Mouse (Mus musculus): ENCODE data around the gene Gm16181.

Gene Gm16181

DNA sequence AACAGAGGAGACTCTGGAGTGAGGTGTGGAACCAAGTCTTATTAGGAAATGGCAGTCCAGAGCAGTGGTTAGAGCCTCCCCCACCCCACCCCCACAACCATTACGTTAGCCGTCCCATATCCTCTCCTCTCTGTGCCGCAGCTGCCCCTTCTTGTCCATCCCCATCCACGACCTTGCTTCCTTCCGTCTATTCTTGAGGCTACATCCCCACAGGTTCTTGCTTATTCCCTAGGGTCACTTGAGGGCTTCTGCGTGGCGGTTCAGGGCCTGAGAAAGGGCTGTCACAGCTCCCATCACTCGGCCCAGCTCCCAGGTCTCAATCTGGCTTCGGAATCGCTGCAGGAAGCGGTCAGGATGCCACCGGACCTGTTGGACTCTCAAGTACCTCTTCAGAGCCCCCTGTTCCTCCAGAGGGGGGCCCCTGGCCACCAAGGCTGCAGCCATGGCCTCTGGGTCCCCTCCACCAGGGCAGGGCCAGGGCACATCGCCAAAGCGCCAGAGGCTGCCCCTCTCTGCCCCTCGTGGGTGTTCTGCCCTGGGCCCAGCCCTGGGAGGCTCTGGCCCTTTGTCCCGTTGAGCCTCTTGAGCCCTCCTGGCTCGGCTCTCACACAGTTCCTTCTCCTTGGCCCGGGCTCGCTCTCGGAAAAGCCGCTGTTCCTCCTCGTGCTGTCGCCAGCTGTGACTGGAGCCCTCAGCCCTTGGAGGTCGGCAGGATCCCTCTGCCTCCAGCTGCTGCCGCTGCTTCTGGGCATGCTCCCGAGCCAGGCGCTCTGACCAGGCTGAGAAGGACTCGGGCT lies at the start of gene Gm16181:
Gene Gm16181, plus strand, starts transcription at position 679 of the 797 bp plus-strand sequence.
- DNase-seq (ENCODE audit: low read depth), result no peak

DNA sequence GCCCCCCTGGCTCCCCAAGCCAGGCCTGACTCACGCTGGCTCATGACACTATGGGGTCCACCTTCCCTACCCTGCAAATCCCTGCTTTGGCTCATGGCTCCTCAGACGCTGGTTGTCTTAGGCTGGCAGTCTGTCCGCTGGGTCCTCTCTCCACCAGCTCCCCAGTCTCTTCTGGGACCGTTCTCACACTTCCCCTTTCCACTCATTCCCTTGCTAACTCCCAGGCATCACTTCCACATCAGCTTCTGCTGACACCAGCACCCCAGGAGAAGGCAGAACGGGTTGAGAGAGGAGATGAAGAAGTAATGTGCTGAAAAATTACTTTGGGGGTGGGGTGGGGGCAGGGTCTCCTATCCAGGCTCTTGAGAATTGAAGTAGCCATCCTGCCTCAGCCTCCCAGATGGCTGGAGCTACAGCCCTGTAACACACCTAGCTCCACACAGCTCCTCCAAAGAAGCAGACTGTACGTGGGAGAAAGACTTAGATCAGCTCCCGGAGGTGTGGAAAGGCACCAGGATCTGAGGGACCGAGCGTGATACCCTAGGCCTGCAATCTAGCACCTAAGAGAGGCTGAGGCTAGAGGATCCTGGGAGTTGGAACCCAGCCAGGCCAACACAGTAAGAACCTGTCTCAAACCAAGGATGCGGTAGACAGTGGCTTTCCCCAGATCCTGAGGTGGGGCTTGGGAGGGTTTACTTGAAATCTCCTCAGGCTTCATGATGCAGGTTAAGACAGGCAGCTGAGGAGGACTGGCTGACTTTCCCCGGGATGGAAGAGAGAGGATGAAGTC lies 48.0 kb upstream of the Gm16181 start:
- no peak for DNase-seq (ENCODE audit: low read depth)

- DNase-seq (ENCODE audit: low read depth), result no peak
Measured at GRCm38 (mm10) chr17:35173329-35173728, 47.3 kb upstream of the Gm16181 start.

DNA sequence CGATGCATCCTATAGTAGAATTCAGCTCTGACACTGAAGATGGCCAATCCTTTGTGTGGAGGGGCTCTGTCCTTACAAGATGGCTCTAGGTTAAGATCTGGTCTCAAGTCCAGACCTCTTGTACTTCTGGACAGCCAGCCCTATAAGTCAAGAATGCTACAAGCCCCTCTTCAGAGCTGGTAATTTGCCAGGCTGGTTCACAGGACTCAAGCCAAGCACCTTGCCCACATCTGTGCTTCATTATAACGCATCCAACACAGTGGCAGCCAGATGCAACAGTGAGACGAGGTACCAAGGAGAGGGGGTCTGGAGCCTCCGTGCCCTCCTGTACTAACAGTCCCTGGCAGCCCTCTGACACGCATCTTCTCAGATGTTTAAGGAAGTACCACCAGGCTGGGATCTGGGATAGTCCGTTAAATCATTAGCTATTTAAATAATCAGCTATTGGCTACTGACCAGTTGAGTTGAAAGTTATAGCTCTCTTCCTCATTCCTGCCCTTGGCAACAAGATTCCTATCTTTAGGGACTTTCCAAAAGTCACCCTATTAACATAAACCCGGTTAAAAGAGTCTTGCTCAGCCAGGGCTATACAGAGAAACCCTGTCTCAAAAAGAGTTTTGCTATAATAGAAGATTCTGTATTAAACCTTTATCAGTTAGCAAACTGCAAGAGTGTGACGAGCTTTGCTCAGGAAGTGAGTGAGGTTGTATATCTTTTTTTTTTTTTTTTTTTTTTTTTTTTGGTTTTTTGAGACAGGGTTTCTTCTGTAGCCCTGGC lies 46.2 kb upstream of the Gm16181 start:
- DNase-seq (ENCODE audit: low read depth), result no peak

DNA sequence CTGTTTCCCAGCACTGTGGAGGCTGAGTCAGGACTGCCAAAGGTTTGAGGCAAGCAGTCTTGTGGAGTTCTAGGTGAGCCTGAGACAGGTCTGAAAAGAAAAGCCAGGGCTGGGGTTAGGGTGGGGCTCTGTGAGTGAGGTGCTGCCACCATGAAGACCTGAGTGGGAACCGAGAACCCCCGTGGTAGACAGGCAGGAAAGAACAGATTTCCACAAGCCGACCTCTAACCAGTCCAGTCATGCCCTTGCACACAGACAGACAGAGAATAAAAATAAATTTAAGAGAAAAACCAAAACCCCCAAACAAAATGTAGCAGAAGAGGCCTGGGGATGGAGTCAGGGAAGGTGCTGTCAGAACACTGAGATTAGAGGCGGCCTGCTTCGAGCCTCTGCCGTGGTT lies 45.3 kb upstream of the Gm16181 start:
- no peak for DNase-seq (ENCODE audit: low read depth)

DNA sequence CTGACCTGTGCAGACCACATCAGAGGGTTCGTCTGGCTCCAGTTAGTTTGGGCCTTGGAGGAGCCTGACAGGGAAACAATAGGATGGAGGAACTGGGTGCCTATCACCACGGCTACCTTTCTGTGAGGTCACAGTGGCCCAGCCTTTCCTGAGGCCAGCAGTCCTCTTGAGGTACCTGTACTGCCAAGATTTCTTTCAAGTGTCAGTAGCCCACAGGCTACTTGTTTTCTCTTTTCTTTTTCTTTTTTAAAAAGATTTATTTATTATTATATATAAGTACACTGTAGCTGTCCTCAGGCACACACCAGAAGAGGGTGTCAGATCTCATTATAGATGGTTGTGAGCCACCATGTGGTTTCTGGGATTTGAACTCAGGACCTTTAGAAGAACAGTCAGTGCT lies 44.7 kb upstream of the Gm16181 start, which contains the start of gene Aif1:
Gene Aif1, minus strand, starts transcription at position 101 of the 400 bp plus-strand sequence.
- DNase-seq (ENCODE audit: low read depth), result no peak

DNA sequence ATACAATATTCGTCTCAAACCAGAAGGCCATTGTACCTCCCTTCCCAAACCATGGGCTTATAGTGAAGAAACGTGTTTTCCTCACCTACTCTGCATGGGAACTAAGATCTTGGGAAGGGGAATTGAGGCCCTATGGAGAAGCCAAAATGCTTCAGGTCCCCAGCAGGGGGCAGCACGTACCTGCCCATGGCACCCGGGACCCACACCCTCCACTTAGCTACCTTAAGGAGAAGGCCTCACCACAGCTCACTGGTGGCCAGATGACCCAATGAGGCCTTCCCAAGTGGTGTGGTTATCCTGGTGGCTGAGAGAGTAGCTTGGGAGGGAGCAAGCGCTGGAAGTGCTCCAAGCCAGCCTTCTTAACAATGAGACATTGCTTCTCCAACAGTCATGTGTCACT lies 42.1 kb upstream of the Gm16181 start:
- DNase-seq (ENCODE audit: low read depth), result no peak

GRCm38 (mm10) chr17:35180093-35180492 lies 40.5 kb upstream of the Gm16181 start:
- no peak for DNase-seq (ENCODE audit: low read depth)

DNA sequence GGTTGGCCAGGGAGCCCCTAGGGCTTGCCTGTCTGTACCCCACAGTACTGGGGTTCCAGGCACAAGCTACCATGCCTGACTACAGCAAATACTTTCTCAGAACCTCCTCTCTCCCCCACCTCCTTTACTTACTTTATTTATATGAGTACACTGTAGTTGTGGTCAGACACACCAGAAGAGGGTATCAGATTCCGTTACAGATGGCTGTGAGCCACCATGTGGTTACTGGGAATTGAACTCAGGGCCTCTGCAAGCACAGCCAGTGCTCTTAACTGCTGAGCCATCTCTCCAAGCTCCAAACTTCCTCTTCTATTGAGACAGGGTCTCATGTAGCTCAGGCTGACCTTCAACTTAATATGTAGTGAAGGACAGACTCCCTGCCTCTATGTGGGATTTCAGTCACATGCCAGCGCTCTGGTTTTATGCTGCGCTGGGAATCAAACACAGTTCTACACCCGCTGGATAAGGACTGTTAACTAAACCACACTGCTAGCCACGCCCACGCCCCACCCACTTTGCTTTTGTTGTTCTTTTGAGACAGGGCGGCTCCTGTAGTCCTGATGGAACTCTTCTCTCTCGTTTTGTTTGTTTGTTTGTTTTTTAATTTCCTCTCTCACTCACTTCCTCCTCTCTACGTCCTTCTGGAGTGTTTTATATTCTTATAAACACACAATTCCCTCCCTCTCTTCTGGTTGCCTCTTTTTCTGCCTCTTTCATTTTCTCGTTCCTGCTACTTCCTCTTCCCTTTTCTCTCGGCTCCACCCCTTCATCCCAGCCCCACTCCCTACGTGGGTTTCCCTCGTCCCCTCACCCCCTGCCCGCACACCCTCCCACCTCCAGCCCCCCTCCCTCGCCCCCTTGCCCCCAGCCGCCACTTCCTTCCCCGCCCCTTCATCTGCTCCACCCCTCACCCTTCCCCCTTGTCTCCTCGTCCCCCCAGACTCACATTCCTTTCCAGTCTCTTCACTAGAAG lies 34.7 kb upstream of the Gm16181 start:
- DNase-seq (ENCODE audit: low read depth), result peak; percentile 83

DNA sequence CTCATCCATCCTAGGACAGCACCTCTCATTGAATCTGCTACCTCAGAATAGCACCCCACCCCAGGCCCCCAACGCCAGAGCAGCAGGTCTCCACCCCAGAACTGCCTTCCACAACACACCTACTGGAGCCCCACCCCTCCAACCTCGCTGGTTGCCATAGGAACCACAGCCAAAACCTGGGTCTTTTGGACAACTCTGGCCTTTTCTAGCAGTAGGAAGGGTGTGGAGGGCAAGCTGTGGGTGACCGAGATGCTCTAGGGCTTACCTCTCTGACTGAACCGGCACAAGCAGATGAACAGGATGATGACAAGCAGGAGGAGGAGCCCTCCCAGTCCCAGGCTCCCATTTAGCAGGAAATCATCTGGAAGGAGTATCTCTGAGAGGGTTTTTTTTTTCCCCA lies 34.0 kb upstream of the Gm16181 start:
- DNase-seq (ENCODE audit: low read depth), result no peak

- DNase-seq (ENCODE audit: low read depth), result no peak
Measured at GRCm38 (mm10) chr17:35187345-35187744, 33.3 kb upstream of the Gm16181 start.

DNA sequence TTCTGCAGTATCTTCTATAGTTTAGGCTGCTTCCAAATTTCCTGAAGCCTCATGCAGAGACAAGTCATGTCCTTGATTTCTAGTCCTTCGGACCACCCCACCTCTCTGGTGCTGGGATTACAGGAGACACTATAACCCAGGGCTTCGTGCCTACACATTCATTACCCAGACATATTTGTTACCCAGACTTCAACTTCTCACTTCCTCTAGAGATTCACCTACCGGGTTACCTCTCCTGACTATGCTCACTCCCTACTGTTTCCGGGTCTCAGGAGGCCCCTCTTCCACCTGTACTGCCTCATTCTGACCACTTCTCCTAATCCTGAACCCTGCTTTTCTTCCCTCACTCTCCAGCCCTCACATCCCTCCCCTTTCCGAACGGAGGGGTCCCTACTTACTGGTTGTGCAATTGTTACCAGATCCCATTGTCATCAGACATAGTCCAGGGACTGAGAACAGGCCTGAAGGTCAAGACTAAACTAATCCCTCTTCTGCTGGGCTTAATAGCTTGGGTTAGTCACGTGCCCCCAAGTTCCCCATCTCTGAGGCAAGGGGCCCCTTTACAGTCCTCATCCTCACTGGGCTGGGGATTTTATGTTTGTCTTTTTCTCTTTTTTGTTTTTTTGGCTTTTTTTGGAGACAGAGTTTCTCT lies 32.5 kb upstream of the Gm16181 start, which contains the start of gene Lst1:
Gene Lst1, minus strand, starts transcription at position 481 of the 652 bp plus-strand sequence.
- no peak for DNase-seq (ENCODE audit: low read depth)

DNA sequence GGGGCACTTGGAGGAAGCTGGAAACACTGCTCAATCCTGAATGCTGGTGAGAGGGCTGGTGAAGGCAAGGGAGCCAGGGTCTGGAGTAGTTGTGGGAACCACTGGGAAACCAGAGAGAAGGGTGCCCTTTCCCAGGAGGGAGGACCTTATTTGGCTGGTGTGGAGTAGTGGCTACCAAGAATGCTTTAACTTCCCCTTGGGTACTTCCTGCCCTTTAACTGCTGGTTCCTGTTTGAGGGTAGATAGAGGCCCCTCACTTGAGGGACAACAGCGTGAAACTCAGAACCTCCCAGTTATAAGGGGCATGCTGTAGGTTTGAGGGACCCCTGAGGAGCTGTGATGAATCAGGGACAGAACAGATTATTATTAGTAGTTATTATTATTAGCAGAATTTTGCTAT lies 31.4 kb upstream of the Gm16181 start:
- DNase-seq (ENCODE audit: low read depth), result no peak

GRCm38 (mm10) chr17:35190096-35190495 lies 30.5 kb upstream of the Gm16181 start:
- no peak for DNase-seq (ENCODE audit: low read depth)

GRCm38 (mm10) chr17:35191723-35192122 lies 28.9 kb upstream of the Gm16181 start:
- no peak for DNase-seq (ENCODE audit: low read depth)

GRCm38 (mm10) chr17:35192924-35193323 lies 27.7 kb upstream of the Gm16181 start:
- no peak for DNase-seq (ENCODE audit: low read depth)

DNA sequence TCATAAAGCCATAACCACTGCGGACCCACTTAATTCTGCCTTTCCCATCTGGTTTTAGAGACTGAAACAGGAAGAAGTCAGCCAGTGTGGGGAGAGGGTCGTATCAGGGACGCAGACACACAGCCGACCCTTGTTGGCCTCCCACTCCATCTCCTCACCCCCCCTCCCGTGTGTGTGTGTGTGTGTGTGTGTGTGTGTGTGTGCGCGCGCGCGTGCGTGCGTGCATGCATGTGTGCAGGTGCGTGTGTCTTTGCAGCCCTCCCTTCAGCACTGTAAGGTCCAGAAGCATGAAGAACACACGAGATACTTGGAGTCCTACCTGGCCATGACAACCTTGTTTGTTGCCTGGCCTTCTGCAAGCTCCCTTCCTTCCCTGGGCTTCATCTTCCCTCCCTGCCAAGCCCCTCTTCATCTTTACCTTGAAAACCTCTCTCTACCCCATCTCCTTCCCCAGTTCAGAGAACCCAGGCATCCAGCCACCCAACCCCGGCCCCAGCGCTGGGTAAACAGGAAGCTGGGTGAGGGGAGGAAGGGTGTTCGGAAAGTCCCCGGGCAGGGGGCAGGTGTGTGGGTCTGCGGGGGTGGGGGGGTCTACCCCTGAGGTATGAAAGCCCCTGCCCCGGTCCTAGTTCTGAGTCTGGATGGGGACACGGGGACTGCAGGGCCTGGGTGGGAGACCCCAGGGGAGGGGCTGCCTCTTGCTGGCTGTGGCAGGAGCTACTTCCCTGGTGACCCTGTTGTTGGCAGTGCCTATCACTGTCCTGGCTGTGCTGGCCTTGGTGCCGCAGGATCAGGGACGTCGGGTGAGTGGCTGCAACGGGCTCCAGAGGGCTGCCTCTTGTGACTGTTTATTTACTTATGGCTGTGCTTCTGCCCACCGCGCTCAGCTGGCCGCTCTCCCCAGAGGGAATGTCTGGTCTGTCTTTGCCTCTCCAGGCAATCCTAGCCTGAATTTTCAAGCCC lies 26.5 kb upstream of the Gm16181 start, which contains the start of gene Ltb:
Gene Ltb, plus strand, starts transcription at position 559 of the 963 bp plus-strand sequence.
- no peak for DNase-seq (ENCODE audit: low read depth)

DNA sequence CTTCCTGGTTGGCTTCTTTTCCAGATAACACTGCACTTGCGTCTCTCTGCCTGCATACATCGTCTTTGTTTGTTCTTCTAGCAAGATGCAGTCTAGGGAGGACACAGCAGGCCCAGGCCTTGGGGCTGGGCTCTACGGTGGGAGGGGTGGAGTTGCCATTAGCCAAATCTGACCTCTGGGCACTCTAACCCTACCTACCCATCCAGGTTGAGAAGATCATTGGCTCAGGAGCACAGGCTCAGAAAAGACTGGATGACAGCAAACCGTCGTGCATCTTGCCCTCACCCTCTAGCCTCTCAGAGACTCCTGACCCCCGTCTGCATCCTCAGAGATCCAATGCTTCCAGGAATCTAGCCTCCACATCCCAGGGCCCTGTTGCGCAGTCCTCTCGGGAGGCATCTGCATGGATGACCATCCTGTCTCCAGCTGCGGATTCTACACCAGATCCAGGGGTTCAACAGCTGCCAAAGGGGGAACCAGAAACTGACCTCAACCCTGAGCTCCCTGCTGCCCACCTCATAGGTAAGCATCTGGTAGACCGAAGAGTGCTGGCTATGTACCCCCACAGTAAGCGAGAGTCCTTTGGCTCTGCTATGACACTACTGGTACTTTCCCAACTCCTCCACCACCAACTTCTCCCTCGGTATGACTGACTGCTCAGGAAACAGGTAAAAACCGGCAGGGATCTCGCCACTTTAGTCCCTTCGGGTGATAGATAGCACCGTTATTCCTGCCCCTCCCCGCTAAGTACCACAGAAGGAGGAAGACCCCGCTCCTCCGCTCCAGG lies 25.6 kb upstream of the Gm16181 start:
- DNase-seq (ENCODE audit: low read depth), result no peak

Measured in c-Kit-positive CD71-negative TER-119-negative erythroid progenitor cells, embryonic 14.5 days (primary cell).